Mouse (Mus musculus): ENCODE data around the gene Cr1l.

Cr1l gene

DNA sequence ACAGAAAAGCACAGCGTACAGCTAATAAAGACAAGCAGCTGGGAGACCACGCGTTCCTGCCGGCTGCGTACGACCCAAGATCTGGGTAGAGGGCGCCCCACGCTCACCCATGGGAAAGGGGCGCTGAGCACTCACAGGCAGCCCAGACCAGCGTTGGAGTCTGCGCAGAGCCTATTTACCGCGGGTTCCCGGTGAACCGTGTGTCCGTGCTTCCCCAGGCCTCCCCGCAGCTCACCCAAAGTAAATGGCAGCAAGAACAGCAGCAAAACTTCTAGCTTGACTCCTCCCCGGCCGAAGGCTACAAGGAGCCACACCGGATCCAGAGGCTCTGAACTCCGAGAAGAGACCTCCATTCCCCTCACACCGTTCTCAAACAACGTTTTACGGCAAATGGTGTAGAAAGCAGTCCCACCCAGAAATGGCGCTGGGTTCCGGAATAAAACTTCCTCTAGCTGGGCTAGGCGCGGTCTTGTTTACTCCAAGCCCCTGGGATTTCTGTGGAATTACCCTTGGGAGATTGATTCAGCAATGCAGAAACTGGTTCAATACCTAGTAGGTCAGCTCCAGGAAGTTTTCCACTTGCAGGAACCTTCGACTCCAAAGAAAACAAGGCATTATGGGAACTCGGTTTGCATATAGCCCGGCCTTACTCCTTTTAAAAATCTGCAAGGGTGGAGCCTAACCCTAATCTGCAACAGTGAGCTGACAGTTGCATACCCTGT lies at the start of gene Cr1l:
Cr1l (minus strand) TSS at position 634 of the 722 bp plus-strand sequence.
- peak; percentile 91 to 93 for DNase-seq

DNA sequence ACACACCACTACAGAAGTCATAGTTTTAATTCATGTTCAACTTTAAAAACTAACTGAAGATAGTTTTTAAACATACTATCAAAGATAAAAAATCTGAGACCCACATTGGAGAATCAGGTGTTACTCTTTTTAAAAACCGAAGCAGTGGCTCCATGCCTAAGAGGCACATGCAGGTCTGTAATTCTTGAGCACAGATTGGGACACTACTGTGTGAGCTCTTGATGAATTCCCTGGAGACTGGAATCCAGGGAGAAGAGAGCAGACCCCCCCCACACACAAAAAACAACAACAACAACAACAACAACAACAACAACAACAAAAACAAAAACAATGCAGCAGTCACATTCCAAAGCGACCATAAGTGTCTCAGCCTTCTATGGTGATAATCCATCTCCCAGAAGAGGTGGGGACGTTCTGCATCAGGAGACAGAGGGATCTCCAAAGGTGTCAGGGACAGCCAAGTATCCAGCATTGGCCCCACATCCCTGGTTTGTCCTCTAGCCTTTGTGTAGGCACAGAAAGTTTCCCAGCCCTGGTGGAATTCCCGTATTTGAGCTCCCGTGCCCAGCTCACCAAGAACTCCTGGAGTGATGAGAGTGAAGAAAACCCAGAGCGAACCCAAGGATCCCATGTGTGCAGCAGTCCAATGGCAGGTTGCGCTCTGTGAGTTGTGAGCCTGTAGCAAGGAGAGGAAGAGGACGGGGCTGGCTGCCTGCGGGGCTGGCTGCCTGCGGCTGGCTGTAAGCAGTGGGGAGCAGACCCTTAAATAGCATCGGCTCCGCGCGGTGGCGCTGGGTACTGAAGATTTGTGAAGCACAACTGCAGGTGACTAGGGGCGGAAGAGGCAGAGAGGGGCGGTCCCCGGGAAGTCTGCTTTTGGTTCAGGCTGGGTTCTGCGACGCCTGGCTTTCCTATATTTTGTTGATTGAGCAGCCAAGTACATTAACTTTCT lies 44.9 kb upstream of the Cr1l start, which contains the start of gene Cr2:
Cr2 (minus strand) TSS at position 737 of the 952 bp plus-strand sequence.
- peak; percentile 49 to 52 for DNase-seq

DNA sequence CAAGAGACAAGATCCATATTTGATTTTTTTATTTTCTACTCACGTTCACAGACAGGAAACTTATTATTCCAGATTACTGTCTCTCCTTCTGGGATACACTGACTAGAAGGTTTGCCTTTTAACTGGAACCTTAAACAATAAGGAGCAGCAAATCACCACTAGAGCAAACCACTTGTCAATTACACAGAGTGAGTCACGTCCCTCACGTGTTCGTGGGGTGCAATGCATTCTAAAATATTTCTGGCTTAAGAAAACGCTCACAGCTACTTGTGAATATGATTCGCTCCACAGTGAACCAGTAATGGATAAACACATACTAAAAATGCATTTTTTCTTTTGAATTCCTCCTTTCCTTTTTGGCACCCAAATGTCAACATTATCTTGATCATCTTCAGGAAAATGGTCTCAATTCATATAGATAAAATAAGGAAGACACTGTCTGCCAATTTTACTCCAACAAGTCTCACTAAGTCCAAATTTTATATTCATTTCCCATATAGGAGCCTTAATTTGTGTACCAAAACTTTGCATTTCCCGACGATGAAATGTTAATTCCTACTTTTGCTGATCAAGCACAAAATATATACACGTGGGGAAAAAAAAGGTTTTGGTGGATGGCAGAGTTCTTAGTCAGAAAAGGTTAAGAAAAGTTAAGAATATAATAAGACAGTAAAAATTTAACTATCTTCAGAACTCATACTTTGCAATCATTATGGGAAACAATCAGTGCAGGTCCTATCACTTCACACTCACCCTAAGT lies 33.8 kb upstream of the Cr1l start:
- DNase-seq = no peak

DNA sequence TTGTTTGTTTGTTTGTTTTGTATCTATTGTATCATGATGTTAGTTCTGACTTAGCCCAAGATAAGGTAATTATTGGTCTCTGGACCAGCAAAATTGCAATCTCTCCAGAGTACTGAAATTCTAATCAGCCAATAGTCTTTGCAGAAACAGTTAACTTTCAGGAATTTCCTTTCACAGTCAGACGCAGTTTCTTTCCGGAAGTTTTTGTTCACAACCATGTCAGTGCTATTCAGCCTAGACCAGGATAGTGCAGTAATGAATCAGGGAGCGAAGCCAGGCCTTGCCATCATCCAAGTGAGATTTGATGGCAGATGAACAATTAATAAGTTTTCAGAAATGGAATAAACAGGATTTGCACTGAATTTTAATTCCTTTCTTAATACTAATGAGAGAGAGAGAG lies 684 bp upstream of the Cr1l start:
- DNase-seq = no peak

DNA sequence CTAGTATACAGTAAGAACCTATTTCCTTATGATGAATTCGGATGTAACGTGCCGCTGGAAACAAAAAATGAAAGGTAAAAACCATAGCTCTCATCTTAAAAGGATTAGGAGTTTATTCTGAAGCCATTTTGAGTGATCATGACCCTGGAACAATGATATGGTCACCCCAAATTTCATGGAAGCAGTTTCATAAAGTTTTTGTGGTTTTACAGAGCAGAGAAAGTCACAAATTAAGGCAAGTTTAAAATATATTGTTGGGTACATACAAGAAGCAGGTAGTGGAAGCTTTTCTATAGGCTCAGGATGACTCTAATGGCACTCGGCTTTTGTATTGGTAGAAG lies 259 bp upstream of the Cr1l start:
- no peak for DNase-seq

DNA sequence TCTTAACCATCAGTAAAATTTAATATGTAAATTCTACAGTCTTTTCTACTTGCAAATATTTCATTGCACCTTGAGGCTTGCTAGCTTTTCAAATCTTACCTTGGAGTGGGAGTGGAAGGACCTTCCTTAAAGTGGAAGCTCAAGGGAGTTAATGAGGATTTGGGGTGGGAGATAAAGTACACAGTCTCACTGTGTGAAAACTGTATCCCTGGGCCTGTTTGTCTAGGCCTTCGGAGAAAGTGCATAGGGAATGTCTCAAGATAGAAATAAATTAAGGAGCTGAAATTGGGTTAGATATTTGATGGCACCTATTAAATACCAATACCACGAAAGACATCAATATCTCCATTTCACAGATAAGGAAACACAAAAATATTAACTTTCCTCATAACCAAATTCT lies 907 bp downstream of the Cr1l start:
- DNase-seq = no peak

DNA sequence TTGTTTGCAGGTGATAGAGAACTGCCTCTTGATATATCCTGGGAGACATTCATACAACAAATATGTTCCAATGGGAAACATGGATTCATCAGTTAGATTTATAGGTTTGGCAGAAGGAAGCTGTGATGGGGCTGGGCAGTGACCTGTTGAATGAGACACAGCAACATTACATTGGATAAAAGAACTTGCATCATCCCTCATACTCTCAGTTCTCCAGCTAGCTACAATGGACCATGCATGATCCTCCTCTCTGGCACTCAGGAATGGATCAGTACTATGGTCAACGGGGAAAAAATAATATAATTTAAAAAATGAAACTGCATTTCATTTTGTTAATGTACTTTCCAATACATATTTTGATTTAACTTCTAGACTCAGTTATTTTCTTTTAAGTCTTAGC lies 1.5 kb downstream of the Cr1l start:
- DNase-seq = no peak

DNA sequence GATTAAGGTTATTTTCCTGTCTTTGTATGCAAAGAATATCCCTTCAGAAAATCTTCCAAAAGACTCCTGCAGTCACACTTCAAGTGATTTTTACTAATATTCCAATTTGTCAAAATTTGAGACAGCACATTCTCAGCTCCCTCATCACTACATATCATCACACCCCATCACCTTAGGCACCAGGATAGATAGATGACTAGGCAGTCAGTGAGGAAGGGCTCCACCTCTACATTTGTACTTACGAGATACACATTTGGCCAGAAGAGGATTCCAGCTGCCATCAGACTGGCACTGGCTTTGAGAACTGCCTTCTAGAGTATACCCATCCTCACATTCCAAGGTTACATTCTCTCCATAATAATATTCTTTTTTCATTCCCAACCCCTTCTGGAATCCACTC lies 17.0 kb downstream of the Cr1l start:
- DNase-seq = no peak

DNA sequence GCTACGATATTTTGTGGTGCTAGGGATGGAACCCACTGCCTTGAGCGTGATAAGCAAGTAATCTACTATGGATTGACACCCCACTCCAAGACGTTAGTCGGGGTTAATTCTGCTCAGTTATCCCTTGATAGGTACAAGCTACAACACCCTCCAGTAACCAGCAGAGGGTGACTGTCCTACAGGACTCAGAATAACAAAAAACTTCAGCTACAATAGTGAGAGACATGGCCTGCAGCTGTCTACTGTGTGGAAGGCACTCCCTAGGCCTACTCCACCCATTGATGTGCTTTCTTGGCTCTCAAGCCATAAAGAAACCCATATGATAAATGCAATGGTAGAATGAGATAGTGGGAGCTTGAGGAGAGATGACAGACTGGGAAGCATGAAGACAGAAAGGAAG lies 17.8 kb downstream of the Cr1l start:
- no peak for DNase-seq

DNA sequence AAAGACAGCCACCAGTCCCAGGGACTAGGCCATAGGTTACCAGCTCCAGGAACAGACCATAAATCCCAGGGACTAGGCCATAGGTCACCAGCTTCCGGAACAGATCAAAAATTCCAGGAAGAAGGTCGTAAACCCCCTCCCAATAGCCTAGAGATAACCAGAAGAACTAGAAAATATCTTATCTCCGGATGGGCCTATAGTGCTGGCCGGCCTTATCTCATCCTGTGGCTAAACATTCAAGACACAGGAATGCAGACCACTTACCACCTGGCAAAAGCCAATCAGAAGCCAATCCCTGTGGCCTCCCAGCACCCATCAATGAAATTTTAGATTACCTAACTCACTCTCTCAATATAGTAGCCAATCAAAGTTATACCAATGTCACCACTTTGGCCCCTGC lies 30.7 kb downstream of the Cr1l start:
- DNase-seq = no peak

DNA sequence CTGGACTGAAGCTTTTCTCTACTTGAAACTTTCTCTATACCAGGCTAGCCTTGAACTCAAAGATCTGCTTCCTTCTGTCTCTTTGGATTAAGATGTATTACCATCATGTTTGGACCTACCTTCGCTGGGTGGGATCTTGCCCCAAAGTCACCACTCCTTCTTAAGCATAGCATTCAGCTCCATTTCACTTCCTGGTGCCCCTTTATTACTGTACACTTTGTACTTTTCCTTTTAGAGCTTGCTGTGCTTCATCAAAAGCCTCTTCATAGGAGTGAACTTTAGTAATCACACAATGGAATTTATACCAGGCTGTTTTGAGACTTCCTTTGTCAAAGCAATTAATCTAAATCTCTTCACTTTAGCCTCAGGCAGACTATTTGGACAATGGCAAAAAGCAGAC lies 33.4 kb downstream of the Cr1l start:
- no peak for DNase-seq

DNA sequence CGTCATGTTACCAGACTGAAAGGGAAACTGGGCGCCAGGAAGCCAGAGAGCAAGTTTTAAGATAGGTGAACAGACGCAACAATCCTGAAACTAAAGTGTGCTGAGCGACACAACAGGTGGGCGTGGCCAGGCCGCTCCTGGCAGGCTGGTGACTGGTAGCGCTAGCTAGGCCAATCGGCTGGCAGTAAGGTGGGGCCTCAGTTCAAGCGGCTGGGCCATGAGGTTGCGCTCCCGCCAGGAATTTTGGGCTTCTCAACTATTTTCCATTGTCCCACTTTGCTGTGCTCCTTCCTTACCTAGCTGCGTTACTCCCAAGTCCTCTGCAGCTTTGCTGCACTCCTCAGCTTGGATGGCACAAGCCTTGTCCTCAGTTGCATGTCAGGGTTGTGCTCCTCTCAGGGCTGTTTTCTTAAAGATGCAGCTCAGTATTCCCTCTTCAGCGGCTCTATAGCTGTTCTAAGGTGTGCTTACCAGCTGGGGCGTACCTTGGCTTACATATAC lies 39.1 kb downstream of the Cr1l start, which contains the start of gene Cd46:
Cd46 (minus strand) TSS at position 30 of the 501 bp plus-strand sequence.
- DNase-seq = peak; percentile 76 to 86

DNA sequence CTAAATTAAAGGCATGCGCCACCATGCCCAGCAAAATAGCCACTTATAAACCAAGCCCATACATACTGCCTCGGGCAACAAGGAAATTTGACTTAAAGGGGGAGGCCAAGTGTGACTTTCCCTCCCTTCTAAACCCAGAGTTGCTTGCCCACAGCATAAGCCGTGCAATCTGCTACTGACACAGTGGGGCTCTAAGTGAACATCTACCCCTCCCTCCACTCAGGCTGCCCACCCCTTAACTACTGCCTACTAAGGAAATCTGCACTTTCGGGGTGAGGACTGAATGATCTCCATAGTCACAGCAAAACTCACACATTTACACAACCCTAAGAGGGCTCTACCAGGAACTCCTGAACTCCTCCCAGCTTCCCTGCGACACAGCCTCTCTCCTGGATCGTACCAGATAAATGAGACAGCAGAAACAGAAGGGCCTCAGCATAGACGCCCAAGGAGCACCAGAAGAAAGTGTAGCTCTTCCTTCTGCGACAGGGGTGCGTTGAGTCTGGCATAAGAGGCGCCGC lies 39.6 kb downstream of the Cr1l start:
- no peak for DNase-seq

DNA sequence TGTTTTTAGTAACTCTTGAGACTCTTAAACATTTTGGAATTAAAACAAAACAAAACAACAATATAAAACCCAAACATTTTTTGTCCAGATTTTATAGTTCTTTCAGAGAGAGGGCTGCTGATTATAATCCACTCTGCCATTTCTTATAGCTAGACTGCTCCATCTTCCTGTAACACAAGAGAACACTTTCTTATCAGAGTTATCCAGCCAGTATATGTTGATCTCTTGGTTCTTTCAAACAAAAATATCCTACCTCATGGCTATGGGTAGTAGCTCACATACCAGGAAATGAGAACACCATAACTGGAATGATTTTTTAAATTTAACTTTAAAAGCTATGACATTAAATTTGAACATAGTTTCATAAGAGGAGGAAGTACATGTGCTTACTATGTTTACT lies 49.2 kb downstream of the Cr1l start:
- no peak for DNase-seq

All from lung, postnatal 4 days (tissue).